Mouse (Mus musculus) kidney, adult 2 months (tissue): ENCODE data around the gene Rapgef4.

Experiments used
- CTCF ChIP-seq: fragments of 200-500 bp; conservative IDR thresholded peaks from 2 replicates; pipeline ENCODE4 v1.5.1; 2011; ENCODE audit warnings: low read depth, mild to moderate bottlenecking, control low read depth, low read length, moderate library complexity, mixed read lengths; ENCODE audit not compliant: insufficient read depth, insufficient read length
- POLR2A ChIP-seq: fragments of 200-500 bp; IDR thresholded peaks from one replicate; pipeline ENCODE4 v1.6.1; 2011; ENCODE audit warnings: low read depth, low read length, control low read depth

- no peak for TF ChIP-seq CTCF
- TF ChIP-seq POLR2A: no peak
These were observed 56.3 kb downstream of the Rapgef4 start for GRCm38 (mm10) chr2:72037357-72037756.
